Mouse (Mus musculus) E14TG2a.4 (cell line): ENCODE results near the gene Gm11397.
"Not testable (repeated sequence)": the region's sequence is repeated elsewhere in the genome, so short reads cannot be mapped to it uniquely, and the experiment has no call there.

Source experiments
- H3K27me3 ChIP-seq: 2 replicates; pipeline ENCODE4 v1.6.1; 2014; ENCODE audit warnings: low read length, control low read depth; ENCODE audit not compliant: insufficient read depth
- H3K36me3 ChIP-seq: 2 replicates; pipeline ENCODE4 v1.6.1; 2014; ENCODE audit warnings: low read length, control low read depth; ENCODE audit not compliant: insufficient read depth
- H3K4me1 ChIP-seq: replicated peaks from 2 replicates; pipeline ENCODE4 v1.6.1; 2014; ENCODE audit warnings: low read depth, low read length, control low read depth
- H3K4me3 ChIP-seq: replicated peaks from 2 replicates; pipeline ENCODE4 v1.5.1; 2014; ENCODE audit warnings: mild to moderate bottlenecking, low read length
- H3K9me3 ChIP-seq: 2 replicates; pipeline ENCODE4 v1.6.1; 2014; ENCODE audit warnings: low read length, control low read depth

Gm11397 gene

GRCm38 (mm10) chr13:33395461-33395860 lies at the start of gene Gm11397:
Gm11397 (plus strand) TSS chr13:33395761.
- H3K36me3 ChIP-seq, H3K27me3 ChIP-seq, H3K4me1 ChIP-seq, H3K4me3 ChIP-seq, H3K9me3 ChIP-seq: not testable (repeated sequence)

GRCm38 (mm10) chr13:33356666-33357065 lies 38.9 kb upstream of the Gm11397 start:
- H3K4me1 ChIP-seq, H3K27me3 ChIP-seq: not testable (repeated sequence)

DNA sequence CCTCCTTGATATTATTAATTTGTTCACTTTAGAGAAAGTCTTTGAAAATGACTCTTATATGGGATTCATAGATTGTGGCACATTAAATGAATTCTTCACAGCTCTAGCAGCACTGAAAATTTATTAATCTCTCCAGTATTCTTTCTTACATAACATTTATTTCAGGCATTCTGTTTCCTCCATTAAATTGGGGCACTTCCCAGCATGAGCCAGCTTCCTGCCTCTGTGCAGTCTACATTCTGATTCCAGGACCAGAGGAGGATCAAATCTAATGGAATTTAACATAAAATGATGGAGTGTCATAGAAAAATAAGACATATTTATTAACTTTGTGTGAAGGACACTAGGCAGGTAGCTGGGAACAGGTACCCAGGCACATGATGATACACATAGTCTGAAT lies 37.2 kb downstream of the Gm11397 start:
- H3K27me3 ChIP-seq, H3K4me1 ChIP-seq, H3K4me3 ChIP-seq, H3K36me3 ChIP-seq: not testable (repeated sequence)
- peaks cover 14% of the 10 kb centered on the region for H3K9me3 ChIP-seq

More at GRCm38 (mm10) chr13:33356666-33357065, 38.9 kb upstream of the Gm11397 start:
- not testable (repeated sequence) for H3K9me3 ChIP-seq, H3K4me3 ChIP-seq, H3K36me3 ChIP-seq
